Mouse (Mus musculus): ENCODE results near the gene Flii. TPM values are rescaled to one million over a fixed set of nuclear protein-coding genes. Genes with fewer than 3 reads are reported as not detected.

Gene Flii
- polyA plus RNA-seq, 1 experiment = 173 TPM

DNA sequence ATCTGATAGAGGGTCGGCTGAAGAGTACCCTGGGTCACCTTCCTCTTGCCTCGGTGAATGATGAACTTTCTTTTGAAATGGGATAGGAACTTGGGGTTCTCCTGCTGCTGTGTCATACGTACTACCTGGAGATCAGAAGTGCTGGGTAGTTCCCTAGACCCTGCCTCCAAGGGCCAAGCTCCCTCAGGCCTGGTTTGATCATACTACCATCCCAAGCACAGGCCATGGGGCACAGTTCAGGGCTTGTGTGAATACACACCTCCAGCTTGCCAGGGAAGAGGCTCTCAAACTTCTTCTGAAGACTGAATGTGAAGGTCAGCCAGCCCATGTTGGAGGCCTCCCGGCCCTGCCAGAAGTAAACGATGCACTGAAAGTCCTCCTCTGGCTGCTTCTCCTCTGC is 11.2 kb downstream of the Flii start:
- no peak for DNase-seq (ENCODE audit: low read depth)

DNA sequence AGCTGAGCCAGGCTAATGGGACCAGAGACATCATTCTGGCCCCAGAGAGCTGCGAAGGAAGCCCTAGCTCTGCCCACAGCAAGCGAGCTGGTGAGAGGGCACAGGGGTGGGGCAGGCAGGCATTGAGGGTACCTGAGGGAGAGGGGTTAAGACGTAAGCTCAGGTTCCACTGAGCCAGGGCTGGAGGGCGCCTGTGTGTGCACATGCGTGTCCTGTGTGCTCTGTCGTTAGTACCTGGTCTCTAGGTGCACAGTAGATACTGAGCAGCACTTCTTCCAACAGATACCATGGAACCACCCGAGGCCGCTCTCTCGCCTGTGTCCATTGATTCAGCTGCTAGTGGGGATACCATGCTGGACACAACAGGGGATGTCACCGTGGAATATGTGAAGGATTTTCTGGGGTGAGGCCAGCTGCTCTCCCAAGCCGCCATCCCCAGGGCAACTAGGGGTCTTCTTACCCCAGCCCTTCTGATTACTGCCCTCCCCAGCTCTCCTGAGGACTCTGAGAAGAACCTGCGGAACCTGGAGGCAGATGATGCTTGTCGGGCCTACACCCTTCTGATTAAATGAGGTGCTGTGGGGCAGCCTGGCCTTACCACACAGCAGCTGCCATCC is 14.3 kb downstream of the Flii start:
- no peak for DNase-seq (ENCODE audit: low read depth)

DNA sequence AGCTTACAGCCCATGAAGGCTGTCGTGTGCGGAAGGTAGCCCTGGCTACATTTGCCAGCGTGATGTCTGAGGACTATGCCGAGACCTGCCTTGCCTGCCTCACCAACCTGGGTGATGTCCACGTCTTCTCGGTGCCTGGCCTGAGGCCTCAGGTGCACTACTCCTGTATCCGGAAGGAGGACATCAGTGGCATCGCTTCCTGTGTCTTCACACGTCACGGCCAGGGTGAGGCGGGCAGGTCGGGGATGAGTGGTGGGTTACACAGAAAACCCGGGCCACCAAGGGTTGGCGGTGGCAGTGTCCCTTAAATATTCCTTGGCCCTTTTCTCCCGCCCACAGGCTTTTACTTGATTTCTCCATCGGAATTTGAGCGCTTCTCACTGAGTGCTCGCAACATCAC is 15.0 kb downstream of the Flii start:
- DNase-seq (ENCODE audit: low read depth) = no peak

DNA sequence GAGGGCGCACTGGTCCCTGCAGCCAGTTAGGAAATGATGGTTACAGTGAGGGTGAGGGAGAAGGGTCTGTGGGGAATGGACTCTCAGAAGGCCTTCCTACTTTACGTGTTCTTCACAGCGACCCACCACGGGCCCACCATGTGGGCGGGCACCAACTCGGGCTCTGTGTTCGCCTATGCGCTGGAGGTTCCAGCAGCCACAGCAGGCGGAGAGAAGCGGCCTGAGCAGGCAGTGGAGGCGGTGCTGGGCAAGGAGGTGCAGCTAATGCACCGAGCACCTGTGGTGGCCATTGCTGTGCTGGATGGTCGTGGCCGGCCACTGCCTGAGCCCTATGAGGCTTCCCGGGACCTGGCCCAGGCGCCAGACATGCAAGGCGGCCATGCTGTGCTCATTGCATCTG is 15.8 kb downstream of the Flii start:
- no peak for DNase-seq (ENCODE audit: low read depth)

DNA sequence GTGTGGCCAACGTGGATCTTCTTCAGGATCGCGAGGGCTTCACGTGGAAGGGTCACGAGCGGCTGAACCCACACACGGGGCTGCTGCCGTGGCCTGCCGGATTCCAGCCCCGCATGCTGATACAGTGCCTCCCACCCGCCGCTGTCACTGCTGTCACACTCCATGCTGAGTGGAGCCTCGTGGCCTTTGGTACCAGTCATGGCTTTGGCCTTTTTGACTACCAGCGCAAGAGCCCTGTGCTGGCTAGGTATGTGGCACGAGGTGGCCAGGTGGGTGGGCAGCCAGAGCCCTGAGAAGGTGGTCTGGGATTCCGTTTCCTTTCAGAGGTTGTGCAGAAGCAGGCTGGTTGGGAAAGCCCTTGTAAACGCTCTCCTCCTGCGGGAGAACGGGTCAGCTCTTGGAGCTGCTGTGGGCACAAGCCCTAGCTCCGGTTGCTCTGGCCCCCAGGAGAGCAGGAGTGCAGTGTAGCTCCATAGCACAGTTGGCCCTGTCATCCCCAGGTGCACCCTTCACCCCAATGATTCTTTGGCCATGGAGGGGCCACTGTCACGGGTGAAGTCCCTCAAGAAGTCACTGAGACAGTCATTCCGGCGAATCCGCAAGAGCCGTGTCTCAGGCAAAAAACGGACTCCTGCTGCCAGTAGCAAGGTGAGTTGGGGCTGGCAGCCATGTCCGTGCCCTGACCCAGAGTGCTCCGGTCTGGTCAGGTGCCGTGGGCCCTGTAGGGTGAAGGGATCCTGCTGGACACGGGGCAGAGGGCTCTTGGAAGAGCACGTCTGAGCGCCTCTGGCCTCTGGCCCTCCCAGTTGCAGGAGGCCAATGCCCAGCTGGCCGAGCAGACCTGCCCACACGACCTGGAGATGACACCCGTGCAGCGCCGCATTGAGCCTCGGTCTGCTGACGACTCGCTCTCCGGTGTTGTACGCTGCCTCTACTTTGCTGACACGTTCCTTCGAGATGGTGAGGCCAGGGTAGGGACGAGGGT is 17.3 kb downstream of the Flii start:
- DNase-seq (ENCODE audit: low read depth) = no peak

DNA sequence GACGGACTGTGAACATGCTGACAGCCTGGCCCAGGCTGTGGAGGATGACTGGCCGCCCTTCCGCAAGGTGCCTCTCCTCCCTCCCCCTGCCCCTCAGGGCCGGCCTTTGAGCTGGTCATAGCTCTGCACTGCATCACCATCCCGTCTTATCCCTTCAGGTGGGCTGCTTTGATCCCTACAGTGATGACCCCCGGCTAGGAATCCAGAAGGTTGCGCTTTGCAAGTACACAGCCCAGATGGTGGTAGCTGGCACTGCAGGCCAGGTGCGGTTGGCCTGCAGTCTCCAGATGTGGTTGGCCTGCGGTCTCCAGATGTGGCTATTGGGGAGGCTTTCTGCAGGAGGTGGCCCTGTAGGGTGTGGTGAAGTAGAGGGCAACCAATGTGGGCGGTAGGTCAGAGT is 18.4 kb downstream of the Flii start:
- no peak for DNase-seq (ENCODE audit: low read depth)

DNA sequence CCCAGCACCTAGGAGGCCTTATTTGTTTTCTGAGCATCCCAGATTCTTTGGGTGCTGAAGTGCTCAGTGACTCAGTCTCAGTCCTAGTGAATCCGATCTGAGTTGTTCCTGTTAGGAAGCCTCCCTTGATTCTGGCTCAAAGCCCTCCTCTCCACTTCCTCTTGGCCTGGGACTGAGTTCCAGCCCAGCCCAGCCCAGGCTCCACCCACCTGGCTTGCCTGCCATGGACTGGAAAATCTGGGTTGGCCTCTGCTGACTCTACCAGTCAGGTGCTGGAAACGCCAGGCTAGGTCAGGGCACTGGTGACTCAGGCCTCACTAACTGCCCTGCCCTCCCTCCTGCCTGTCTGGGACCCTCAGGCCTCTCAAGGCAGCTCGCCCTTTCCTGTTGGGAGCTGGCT is 19.4 kb downstream of the Flii start:
- DNase-seq (ENCODE audit: low read depth) = peak; percentile 69

DNA sequence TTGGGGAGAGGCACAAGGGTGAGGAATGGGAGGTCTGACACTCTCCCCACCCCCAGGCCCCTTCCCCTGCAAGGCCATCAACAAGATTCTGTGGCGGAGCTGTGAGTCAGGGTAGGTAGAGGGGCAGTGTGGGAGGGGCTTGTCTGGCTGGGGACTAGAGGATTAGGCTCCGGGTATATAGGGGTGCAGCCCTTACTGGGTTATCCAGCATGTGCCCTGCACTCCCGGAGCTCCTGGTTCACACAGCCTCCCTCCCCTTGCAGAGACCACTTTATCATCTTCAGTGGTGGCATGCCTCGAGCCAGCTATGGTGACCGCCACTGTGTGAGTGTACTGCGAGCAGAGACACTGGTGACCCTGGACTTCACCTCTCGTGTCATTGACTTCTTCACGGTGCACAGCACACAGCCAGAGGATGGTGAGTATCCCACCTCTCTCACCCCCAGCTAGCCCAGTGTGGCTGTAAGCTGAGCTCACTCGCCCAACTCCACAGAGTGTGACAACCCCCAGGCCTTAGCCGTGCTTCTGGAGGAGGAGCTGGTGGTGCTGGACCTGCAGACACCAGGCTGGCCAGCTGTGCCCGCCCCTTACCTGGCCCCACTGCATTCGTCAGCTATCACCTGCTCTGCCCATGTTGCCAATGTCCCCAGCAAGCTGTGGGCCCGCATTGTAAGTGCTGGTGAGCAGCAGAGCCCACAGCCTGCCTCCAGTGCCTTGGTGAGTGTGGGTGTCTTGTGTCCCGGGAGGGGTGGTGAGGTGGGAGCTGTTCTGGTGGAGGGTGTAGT is 20.2 kb downstream of the Flii start:
- DNase-seq (ENCODE audit: low read depth) = no peak

DNA sequence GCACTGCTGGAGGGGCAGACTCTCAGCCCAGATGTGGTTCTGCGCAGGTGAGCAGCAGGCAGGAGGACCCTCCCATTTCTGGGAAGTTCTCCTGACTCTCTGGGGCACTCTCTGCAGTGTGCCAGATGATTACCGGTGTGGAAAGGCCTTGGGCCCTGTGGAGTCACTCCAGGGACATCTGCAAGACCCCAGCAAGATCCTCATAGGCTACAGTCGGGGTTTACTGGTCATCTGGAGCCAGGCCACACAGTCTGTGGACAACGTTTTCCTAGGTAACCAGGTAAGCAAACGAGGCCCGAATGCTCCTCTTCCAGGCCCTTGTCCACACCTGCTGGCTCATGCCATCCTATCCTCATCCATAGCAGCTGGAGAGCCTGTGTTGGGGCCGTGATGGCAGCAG is 21.0 kb downstream of the Flii start:
- no peak for DNase-seq (ENCODE audit: low read depth)

DNA sequence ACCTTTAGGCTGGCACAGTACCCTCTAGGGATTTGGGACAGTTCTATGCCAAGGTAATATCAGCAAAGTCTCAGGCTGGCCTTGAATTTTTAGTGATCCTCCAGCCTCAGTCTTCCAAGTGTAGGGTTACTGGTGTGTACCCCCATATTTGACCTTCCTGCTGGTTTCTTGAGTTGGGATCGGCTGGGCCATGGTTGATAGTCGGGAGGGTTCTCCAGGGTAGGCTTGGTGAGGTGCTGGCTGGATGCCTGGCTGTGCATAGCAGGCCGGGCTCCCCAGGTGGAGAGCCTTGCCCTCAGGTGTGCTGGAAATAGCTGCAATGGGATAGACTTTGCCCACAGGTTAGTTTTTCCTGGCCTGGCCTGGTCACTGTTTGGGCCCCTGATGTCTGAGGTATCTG is 21.8 kb downstream of the Flii start:
- no peak for DNase-seq (ENCODE audit: low read depth)

DNA sequence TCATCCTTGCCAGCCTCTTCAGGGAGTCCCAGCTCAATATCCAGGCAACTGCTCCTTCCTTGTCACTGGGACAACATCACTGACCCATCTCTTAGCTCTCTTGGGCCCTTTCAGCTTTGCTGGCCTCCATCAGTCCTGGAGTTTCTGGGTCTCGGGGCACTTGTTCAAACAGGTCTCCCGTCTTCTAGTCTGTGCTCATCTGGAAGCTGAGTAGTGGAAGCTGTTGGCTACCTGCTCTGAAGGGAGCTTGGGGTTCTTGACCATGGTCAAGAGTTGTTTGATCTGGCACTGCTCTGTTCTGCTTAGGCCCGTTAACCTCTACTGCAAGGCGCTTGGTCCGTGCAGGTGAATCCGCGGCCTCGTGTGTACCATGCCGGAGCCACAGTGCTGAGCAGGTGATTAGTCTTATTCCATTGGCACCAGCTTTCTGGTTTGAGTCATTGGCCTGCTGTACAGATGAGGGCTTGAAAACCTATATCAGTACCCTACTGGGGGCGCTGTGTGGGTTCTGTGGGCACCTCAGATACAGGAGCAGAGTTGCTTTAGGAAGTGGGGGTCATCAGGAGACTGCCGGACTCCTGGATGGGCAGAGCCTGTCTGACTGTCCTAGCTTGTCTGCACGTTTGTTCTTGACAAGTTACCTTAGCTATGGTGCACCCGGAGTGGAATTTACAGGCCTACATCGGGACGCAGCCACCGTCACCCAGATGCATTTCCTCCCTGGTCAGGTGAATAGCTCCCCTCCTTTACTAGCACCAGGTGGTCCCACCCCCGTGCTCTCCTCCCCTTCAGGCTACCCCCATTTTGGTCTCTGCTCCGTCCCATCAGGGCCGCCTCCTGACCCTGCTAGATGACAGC is 22.8 kb downstream of the Flii start:
- no peak for DNase-seq (ENCODE audit: low read depth)

DNA sequence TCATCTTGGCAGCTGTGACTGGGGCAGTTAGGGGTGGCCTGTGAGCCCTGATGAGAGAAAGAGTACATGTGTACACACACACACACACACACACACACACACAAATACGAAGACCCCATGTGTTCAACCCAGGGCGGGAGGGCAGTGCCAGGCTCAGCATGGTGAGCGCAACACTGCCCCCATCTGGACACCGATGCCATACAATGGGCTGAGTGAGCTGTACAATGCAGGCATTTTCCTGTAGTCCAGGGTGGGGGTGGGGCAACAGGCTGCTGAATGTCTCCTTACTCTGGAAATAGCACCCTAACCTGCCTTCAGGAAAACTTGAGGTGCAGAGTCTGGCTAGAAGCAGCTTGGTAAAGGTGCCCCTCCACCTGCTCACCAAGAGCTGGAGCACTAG is 23.9 kb downstream of the Flii start:
- DNase-seq (ENCODE audit: low read depth) = no peak

DNA sequence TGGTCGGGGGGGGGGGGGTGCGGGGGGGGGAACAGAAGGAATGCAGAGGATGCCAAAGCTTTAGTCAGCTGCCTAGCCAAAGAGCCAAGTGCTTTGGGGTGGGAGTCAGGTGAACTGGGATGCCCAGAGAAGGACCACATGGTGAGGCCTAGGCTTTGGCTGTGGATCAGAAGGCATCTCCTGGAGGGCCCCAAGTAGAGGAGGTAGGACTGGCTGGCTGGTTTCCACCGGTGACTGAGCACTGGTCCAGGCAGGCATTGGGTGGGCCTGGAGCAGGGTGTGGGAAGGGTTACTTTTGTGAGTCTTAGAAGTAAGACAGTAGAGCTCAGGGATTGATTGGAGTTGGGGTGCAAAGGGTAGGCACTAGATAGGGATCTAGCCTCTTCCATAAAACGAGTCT is 25.5 kb downstream of the Flii start:
- no peak for DNase-seq (ENCODE audit: low read depth)

DNA sequence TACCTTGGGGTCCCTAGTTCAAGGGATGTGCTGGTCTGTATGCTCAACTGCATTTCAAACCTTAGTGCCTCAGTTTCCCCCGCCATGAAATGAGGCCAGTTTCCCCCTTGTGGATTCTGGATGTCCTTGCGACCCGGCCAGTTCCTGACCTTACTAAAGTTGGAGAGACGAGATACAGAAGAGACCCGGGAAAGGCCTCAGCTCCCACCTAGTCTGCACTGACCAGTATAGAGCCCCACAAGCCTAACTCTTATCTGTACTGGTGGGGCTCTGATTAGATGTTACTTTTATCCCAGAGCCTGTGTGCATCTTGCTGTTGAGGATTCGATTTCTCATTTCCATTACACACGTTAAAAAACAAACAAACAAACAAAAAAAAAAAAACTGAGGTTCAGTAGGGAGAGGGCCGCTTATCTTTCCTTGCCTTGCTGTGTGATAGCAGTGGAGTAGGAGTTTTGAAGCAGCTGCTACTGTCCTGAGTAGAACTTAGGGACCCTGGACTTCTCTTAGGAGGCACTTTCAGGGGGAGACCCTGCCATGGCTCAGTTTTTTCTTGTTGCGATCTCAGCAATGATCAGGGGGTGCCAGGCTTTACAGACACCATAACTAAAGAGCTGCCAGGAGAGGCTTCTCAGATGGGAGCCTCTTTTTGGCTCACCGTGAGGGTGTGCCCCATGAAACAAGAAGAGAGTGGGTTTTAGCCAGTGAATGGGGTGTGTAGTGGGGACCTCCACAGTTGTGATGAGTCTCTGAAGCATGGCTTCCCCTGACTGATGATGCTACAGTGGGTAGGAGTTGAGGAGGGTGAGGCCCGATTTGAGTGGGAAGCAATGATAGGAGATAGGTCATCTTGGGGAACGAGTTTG is 26.5 kb downstream of the Flii start:
- DNase-seq (ENCODE audit: low read depth) = no peak

DNA sequence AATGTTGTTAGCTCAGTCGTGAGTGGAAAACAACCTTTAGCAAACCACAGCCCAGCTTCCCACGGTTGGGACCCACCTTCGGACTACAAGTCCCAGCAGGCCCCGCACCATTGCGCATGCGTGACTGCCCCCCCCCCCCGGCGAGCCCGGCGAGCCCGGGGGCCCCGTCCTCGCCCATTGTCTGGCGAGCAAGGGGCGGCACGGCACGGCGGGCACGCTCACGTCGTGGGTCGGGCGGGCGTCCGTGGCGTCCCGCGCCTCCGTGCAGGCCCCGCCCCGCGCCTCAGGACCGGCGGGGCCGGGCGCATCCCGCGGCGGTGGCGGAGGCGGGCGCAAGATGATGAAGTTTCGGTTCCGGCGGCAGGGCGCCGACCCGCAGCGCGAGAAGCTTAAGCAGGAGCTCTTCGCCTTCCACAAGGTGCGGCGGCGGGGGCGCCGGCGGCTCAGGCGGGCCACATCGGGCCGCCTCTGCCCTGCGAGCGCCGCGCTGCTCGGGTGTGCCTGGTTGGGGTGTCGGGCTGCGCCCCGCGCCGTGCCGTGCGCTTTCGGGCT is 27.5 kb downstream of the Flii start, which contains the start of gene Llgl1:
Gene Llgl1 (plus strand): TSS at position 200 of the 552 bp plus-strand sequence.
- no peak for DNase-seq (ENCODE audit: low read depth)

DNA sequence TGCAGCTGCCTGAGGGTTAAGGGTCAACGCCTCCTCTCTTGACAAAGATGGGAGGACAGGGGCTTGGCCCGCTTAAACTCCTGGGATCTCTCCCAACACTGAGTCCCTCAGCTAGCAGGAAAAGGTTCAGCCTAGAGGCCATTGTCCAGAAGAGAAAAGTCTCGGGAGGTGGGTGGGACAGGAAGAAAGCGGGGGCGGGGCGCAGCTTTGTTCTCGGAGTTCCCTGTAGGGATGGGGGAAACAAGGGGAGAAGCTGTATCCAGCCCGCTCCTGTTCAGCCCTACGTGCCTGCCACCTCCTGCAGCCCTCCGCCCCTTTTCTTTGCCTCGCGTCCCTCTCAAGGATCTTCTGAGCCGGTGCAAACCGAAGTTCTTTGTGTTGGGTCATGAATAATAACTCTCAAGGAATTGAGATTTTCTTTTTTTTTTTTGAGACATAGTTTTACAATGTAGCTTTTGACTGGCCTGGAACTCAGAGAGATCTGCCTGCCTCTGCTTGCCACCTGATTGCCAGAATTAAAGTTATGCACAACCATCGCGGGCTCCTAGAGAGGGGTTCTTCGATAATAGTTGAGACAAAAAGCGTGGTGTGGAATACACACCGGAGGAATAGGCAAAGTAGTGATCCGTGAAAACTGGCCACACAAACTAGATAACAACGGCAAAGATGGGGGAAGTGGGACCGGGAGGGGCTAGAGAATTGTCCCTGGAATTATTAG is 28.1 kb downstream of the Flii start:
- no peak for DNase-seq (ENCODE audit: low read depth)

DNA sequence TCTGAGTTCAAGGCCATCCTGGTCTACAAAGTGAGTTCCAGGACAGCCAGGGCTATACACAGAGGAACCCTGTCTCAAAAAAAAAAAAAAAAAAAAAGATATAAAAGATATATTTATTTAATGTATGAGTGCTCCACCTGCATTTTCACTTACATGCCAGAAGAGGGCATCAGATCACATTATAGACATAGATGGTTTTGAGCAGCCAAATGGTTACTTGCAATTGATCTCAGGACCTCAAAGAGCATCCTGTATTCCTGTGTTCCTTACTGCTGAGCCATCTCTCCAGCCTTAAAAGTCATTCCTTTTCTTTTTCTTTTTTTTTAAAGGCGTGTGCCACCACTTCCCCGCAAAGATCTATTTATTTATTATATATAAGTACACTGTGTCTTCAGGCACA is 29.5 kb downstream of the Flii start:
- no peak for DNase-seq (ENCODE audit: low read depth)

DNA sequence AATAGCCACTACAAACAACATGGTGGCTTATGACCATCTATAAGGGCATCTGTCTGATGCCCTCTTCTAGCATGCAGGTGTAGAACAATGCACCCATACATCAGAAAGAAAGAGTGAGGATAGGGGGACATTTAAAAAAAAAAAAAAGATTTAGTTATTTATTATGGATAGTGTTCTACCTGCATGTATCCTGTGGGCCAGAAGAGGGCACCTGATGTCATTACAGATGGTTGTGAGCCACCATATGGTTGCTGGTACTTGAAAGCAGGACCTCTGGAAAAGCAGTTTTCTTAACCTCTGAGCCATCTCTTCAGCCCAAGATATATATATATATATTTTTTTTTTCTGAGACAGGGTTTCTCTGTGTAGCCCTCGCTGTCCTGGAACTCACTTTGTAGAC is 30.9 kb downstream of the Flii start:
- no peak for DNase-seq (ENCODE audit: low read depth)

Measured in gonadal fat pad, adult 2 months (tissue).